Mouse (Mus musculus) small intestine, adult 2 months (tissue): ENCODE results near the gene Gpr63. TPM values are rescaled to one million over a fixed set of nuclear protein-coding genes. Genes with fewer than 3 reads are reported as not detected.
"Not testable (repeated sequence)": the region's sequence is repeated elsewhere in the genome, so short reads cannot be mapped to it uniquely, and the experiment has no call there.

Experiments used
- H3K27ac ChIP-seq: fragments of 200-500 bp; 2 replicates; pipeline ENCODE4 v1.5.1; 2012; ENCODE audit warnings: low read depth, low read length, control low read depth, inconsistent platforms; ENCODE audit not compliant: insufficient read depth
- H3K27me3 ChIP-seq: fragments of 200-500 bp; 2 replicates; pipeline ENCODE4 v1.6.1; 2012; ENCODE audit warnings: mild to moderate bottlenecking, moderate library complexity, low read length, inconsistent platforms; ENCODE audit not compliant: control insufficient read depth, insufficient read depth
- H3K36me3 ChIP-seq: fragments of 200-500 bp; 2 replicates; pipeline ENCODE4 v1.6.1; 2012; ENCODE audit warnings: mild to moderate bottlenecking, low read length, control low read depth, inconsistent platforms; ENCODE audit not compliant: control insufficient read depth, insufficient read depth
- H3K4me1 ChIP-seq: fragments of 200-500 bp; 2 replicates; pipeline ENCODE4 v1.6.1; 2012; ENCODE audit warnings: low read length, inconsistent platforms, mixed read lengths; ENCODE audit not compliant: control insufficient read depth, insufficient read depth, insufficient read length
- H3K4me3 ChIP-seq: fragments of 200-500 bp; 2 replicates; pipeline ENCODE4 v1.5.1; 2012; ENCODE audit warnings: low read depth, mild to moderate bottlenecking, control low read depth, inconsistent platforms, low read length, moderate library complexity
- CTCF ChIP-seq: fragments of 200-500 bp; IDR thresholded peaks from 2 replicates; pipeline ENCODE4 v1.5.1; 2012; ENCODE audit warnings: low read depth, mild to moderate bottlenecking, control low read depth, inconsistent platforms, low read length, moderate library complexity, mixed read lengths; ENCODE audit not compliant: insufficient replicate concordance, insufficient read length; ENCODE audit errors: extremely low read depth
- POLR2A ChIP-seq: fragments of 200-500 bp; IDR thresholded peaks from 2 replicates; pipeline ENCODE4 v1.6.1; 2012; ENCODE audit warnings: low read depth, mild to moderate bottlenecking, control low read depth, inconsistent platforms, low read length, moderate library complexity
- WGBS: fragments of 180-500 bp; shearing (Covaris S2); methylation state at CpG from one replicate; pipeline ENCODE4 v1.1.7; 2018; 5-methylcytosine and 5-hydroxymethylcytosine counted together
- polyA plus RNA-seq: library from polyadenylated mRNA; depleted of rRNA; stranded (reverse); fragments of >200 nt; gene quantifications from 2 replicates; pipeline ENCODE4 v1.2.3, GENCODE M21; 2012

Gene Gpr63
- polyA plus RNA-seq, 1 experiment: 0.11 TPM

DNA sequence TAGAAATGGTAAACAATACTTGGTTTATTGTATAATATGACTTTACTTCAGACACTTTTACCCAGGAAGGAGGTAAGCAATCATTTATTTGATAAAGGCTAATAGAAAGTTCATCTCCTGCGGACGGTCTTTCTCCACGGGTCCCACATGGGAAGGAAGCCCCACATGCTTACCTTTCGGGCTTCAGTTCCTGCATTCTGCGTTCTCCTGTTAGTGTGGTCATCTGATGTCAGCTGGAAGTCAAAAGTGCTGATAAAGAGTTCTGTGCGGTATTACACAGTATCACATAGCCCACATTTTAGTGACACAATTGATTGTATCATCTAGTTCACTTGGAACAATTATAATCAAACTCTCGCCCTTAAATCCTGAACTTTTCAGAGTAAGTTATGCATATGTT is 1.0 kb downstream of the Gpr63 start:
- Histone ChIP-seq H3K4me3 (no peak overlapping the region), H3K27me3 (peaks cover 17% of the 10 kb centered on the region), H3K36me3 (no peaks in the 10 kb centered on the region), H3K4me1 (no peaks in the 10 kb centered on the region), H3K27ac (no peak overlapping the region)
- TF ChIP-seq CTCF (no peak), POLR2A (no peak)
- 30% methylated on average over 7 of the region's 7 CpGs for WGBS

DNA sequence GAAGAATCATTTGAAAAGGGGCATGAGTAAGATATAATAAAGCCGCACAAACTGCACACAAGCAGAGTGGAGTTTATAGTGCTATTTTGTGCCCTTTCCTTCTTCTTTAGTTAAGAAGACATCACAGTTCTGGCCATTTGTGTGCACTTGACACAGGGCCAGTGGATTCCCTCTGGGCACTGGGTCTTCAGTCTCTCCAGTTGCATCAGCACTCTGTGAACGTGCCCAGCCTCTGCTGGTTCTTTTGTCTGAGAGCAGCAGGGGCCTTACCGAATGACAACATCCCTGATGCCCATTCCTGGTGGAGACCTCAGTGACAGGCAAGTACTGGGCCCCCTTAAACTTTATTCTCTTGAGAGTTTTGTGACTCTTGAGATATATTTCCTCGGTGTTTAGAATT is 12.4 kb downstream of the Gpr63 start:
- Histone ChIP-seq H3K36me3 (no peaks in the 10 kb centered on the region), H3K27ac (no peak overlapping the region), H3K27me3 (no peaks in the 10 kb centered on the region), H3K4me3 (no peak overlapping the region), H3K4me1 (no peaks in the 10 kb centered on the region)
- 76% methylated on average over 4 of the region's 4 CpGs for WGBS
- TF ChIP-seq CTCF (no peak), POLR2A (no peak)

GRCm38 (mm10) chr4:24985612-24986011 is 19.4 kb downstream of the Gpr63 start:
- WGBS: 84% methylated on average over 5 of the region's 5 CpGs
- Histone ChIP-seq H3K36me3 (no peaks in the 10 kb centered on the region), H3K27me3 (no peaks in the 10 kb centered on the region), H3K27ac (no peak overlapping the region), H3K4me1 (no peaks in the 10 kb centered on the region), H3K4me3 (no peak overlapping the region)
- TF ChIP-seq CTCF (no peak), POLR2A (no peak)

DNA sequence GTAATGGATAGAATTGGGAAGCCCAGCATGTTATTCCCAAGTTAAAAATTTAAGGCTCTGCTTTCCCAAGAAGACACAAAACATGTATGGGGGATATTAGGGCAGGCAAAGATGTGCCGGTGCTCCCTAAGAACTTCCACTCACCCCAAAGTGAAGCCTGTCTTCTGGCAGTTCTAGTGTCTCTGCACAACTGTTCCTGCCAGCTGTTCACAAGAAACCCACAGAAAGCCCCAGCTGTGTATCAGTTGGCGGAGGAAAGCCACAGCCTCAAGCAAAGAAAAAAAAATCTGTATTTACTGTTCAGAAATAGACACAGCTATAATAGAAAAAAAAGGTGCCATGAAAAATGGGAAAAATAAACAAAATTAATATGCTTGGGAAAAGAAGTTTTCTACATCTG is 25.3 kb downstream of the Gpr63 start:
- H3K4me3 ChIP-seq: no peak overlapping the region
- H3K36me3 ChIP-seq: no peaks in the 10 kb centered on the region
- H3K4me1 ChIP-seq: no peaks in the 10 kb centered on the region
- WGBS: 80% methylated on average over 2 of the region's 2 CpGs
- H3K27me3 ChIP-seq: no peaks in the 10 kb centered on the region
- no peak overlapping the region for H3K27ac ChIP-seq
- no peak for TF ChIP-seq POLR2A
- no peak for TF ChIP-seq CTCF

DNA sequence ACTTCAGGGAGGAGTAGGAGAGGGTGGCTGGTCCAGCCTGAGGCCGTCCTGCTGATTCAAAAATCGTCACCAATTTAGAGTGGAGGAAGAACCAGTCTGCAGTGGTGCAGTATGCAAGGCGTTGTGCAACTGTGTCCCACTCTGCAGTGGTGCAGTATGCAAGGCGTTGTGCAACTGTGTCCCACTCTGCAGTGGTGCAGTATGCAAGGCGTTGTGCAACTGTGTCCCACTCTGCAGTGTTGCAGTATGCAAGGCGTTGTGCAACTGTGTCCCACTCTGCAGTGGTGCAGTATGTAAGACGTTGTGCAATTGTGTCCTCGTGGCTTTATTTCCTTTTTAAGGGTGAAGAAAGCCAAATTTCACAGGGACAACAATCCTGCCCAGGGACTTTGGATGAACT is 43.1 kb downstream of the Gpr63 start:
- H3K4me1 ChIP-seq, H3K27me3 ChIP-seq, H3K27ac ChIP-seq, H3K4me3 ChIP-seq, H3K36me3 ChIP-seq: not testable (repeated sequence)
- WGBS: 84% methylated on average over 8 of the region's 8 CpGs

DNA sequence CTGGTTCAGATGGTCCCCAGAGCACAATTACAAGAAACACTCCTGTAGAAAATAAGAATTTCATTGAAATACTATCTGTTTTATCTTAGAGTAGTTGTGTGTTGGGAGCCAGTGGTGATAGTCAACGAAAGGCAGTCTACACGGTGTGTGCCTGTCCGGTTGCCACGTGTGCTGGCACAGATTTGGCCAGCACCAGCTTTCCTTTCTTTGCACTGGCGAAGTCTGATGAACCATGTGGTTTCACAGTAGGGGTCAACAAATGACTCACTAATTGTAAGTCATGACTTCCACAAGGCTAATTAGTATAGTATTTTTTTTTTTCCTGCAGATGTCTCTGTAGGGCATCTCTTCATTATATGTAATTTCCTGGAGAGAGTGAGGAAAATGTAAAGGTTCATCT is 45.6 kb downstream of the Gpr63 start:
- 90% methylated on average over 5 of the region's 5 CpGs for WGBS
- Histone ChIP-seq H3K27me3 (no peaks in the 10 kb centered on the region), H3K4me3 (no peak overlapping the region)

GRCm38 (mm10) chr4:25012726-25013125 is 46.5 kb downstream of the Gpr63 start:
- Histone ChIP-seq H3K4me1 (no peaks in the 10 kb centered on the region), H3K27ac (no peak overlapping the region), H3K4me3 (no peak overlapping the region), H3K36me3 (no peaks in the 10 kb centered on the region), H3K27me3 (no peaks in the 10 kb centered on the region)
- WGBS: 82% methylated on average over 3 of the region's 3 CpGs
- TF ChIP-seq POLR2A (no peak), CTCF (no peak)

More for the DNA sequence above, 45.6 kb downstream of the Gpr63 start:
- Histone ChIP-seq H3K27ac (no peak overlapping the region), H3K4me1 (no peaks in the 10 kb centered on the region), H3K36me3 (no peaks in the 10 kb centered on the region)
- TF ChIP-seq CTCF (no peak), POLR2A (no peak)

GRCm38 (mm10) chr4:25015017-25015655 is 48.9 kb downstream of the Gpr63 start:
- H3K27ac ChIP-seq: no peak overlapping the region
- H3K4me3 ChIP-seq: no peak overlapping the region
- no peaks in the 10 kb centered on the region for H3K36me3 ChIP-seq
- TF ChIP-seq CTCF (no peak), POLR2A (no peak)
- H3K4me1 ChIP-seq: no peaks in the 10 kb centered on the region
- 77% methylated on average over 2 of the region's 2 CpGs for WGBS
- no peaks in the 10 kb centered on the region for H3K27me3 ChIP-seq
